Mouse (Mus musculus): ENCODE results near the gene Prdm9.

DNA sequence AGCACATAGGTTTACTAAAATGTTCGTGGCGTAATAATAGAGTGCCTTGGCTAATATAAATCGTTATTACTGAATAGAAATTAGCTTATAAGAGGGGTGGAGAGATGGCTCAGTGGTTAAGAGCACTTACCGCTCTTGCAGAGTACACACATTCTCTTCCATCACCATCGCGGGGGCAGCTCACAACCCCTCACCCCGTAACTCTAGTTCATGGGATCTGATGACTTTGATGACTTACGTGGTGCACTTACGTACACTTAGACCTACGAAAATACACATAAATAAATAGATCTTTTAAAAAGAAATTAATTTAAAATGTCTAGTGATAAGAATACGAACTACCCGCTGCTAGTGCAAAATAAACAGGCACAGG is 760 bp upstream of the Prdm9 start:
- no peak for TF ChIP-seq CTCF (IDR thresholded peaks at IDR 0.05; ENCODE audit: low read depth, low read length)
- TF ChIP-seq GATA1 (IDR thresholded peaks at IDR 0.05; ENCODE audit: borderline replicate concordance, low read length) = no peak
- no peak for TF ChIP-seq TAL1 (conservative IDR thresholded peaks at IDR 0.05; ENCODE audit: low read depth, low read length)
- no peak for TF ChIP-seq GATA2 (IDR thresholded peaks at IDR 0.05; ENCODE audit: borderline replicate concordance, low read depth, low read length)
